Mouse (Mus musculus) testis, postnatal 14 days (tissue): ENCODE data around the gene Acot4.
"Not testable (repeated sequence)": the region's sequence is repeated elsewhere in the genome, so short reads cannot be mapped to it uniquely, and the experiment has no call there.

Experiments used
- DNase-seq: peaks from one replicate; pipeline ENCODE4 v3.0.0; 2021; ENCODE audit warnings: low spot score

The Acot4 gene

DNA sequence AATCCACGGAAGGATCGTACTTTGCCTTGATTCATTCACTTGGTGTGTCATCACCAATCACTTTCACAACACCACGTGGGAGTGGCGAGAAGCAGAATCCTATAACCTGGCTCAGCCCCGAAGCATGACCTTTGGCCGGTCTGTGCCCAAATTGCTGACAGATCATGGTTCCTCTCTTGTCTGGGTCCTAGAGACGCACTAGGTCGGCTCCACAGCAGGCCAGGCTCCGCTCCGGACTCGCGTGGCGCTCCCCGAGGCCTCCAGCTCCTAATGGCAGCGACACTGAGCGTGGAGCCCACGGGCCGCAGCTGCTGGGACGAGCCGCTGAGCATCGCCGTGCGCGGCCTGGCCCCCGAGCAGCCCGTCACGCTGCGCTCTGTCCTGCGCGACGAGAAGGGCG is at the start of gene Acot4:
Gene Acot4 (plus strand): TSS at position 139 of the 400 bp plus-strand sequence.
- not testable (repeated sequence) for DNase-seq

DNA sequence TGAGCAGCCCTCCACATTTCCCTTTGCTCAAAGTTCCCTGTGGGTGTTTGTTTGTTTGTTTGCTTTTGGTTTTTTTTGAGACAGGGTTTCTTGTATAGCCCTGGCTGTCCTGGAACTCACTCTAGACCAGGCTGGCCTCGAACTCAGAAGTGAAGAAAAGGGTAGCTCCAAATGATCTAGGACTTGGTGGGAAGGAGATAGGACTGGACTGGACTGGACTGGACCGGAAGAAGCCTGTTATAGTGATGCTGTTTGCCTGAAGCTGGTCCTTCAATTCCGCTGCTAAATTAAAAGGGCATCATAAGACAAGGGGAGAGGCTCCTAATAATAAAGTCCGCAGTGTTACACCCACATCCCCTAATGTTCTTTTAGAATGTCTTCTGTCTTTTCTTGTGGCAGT is 49.7 kb upstream of the Acot4 start:
- no peak for DNase-seq

DNA sequence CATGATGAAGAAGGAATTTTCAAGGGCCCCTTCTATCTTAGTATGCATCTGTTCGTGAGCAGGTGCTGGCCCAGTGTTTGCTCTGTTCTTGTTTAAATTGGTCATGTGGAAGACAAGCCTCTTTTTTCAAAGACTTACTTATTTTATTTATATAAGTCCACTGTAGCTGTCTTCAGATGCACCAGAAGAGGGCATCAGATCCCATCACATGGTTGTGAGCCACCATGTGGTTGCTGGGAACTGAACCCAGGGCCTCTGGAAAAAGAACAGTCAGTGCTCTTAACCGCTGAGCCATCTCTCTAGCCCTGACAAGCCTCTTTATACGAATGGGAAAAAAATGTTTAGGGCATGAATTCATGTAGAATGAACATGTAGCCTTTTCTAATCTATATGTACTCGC is 48.8 kb upstream of the Acot4 start:
- no peak for DNase-seq

DNA sequence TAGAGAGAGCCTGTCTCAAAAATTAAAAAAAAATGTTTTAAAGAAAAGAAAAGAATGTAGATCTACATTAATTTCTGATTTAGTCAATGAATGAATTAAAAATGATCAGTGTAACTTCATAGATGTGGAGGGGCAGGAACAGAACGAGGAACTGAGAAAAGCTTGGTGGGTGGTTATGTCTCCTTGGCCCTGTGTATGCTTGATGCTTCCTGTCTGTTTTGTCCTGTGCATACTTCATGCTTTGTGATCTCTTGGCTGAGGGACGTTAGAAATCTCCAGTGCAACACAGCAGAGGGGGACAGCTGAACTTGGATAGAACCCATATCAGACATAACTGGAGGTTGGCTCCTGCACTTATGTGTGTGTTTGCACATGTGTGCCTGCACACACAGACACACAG is 41.0 kb upstream of the Acot4 start:
- no peak for DNase-seq

DNA sequence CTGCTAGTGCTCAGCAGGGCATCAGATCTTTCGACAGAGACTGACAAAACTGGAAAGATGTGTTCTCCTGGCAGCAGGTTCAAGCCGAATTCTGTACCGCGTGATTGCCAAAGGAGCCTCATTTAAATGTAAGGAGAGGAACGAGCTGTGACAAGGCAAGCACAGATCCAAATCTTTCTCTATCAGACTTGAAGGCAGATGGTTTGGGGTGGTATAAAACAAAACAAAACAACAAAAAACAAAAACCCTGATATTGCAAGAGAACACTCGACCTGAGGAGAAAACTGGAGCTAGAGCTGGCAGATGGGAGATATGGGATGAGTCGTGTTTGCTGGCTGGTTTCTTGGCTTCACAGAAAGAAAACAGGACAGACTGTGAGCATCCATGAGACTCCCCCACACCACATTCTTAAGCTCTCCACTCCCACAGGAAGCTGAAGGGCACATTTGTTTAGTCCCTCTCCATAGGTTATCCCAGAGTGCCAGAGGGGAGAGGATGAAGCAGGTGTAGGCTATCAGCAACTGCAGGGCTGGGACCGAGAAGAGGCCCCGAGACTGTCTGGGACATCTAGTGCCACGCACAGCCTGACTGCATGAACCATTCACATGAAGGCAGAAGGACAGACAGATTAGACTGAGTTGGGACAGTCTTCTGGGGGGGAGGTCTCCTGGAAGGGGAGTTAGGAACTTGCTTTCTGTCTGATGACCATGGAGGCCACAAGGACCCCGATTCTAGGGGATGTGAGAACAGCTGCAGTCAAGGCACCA is 39.7 kb upstream of the Acot4 start:
- DNase-seq: peak; percentile 59

DNA sequence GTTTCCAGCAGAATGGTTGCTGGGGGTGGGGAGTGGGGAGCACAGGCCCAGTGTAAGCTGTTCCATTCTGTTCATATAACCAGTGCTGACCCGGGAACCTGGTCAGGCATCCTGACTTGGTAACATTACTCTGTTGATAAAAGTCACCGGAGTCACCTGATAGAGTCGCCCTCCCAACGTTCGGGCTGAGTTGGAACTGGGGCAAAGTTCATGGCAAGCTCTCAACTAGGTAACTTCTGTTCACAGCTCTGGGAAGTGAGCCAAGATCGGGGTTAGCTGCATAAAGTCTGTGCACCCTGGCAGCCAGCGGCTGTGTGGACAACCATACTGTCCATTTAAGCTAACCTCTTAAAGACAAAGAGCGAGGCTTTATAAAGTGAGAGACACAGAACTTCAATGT is 38.9 kb upstream of the Acot4 start:
- peak; percentile 47 for DNase-seq

DNA sequence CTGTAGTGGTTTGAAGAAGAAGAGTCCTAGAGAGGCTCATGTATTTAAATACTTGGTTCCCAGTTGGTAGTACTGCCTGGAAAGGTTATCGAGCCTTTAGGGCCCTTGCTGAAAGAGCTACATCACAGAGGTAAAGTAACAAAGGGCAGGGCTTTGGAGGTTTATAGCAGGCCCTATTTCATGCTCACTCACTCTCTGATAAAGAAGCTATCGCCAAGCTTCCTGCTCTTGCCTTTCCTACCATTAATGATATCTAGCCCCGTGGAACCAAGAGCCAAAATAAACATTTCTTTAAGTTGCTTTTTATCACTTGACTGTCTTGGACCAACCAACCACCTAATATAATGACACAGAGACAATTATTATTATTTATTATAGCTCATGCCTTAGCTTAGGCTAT is 37.8 kb upstream of the Acot4 start:
- DNase-seq: no peak

DNA sequence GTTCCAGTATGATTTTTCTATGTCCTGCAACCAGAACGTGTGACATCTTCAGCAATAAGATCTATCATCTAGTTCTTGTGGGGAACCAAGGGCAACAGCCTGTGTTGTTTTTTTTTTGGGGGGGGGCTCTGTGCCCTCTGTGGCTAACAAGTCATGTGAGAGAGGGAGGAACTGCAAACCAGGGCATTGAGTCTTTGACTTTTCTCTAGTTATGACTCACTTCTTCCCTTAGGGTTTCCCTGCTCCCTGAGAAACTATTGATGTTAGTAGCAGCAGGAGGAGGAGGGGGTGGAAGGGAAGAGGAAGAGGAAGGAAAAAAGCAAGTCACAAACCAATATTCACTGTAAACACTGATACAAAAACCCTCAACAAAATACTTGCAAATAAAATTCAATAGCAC is 34.3 kb upstream of the Acot4 start:
- DNase-seq: no peak

DNA sequence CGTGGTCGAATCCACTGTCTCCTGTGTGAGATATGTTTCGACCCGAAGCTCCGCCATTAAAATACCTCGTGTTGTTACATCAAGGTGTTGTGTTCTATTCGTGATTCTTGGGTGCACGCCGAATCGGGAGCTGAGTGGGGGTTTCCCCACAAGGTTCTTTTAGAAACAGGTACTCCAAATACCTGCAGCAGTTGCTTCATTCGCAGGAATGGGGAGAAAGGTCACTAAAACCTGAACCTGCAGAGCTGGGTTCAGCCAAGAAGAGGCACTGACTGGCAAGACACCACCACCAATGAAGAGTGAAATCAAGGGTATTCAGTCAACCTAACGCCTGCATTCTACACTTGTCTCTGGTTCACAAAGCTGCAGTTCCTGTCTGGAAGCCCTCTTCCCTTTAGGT is 29.9 kb upstream of the Acot4 start:
- no peak for DNase-seq

DNA sequence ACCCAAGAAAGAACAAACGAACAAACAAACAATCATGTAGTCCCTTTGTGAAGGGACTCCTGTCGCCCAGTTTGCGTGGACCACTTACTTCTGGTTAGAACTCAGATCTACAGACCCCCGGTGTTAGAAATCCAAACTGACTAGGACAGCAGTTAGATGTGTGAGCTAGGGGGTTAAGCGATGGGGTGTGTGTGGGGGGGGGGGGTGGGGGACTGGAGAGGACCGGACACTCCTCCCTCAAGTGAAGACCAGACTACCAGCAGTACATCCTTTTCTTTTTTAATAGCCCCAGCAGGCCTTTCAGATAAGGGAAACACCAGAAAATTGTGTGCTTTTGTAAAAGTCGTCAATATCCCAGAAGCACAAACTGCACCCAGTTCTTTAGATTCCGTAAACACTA is 29.4 kb upstream of the Acot4 start:
- DNase-seq: no peak

DNA sequence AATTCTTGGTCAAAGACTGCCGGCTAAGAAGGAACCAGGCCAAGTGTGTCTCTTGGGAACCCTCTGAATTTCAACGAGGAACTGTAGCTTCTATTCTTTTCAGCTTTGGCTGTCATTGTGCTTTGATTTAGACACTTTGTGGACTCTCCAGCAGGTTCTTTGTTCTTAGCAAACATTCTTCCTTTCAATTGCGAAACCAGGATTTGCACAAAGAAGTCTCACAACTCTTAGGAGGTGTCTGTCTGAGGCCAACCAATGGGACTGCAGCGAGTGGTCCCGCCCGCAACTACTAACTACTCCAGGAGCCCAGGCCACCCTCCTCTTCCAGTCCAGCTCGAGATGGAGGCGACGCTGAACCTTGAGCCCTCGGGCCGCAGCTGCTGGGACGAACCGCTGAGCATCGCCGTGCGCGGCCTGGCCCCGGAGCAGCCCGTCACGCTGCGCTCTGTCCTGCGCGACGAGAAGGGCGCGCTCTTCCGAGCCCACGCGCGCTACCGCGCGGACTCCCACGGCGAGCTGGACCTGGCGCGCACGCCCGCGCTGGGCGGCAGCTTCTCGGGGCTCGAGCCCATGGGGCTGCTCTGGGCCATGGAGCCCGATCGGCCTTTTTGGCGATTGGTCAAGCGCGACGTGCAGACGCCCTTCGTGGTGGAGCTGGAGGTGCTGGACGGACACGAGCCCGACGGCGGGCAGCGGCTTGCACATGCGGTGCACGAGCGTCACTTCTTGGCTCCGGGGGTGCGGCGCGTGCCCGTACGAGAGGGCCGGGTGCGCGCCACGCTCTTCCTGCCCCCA is 28.8 kb upstream of the Acot4 start, which contains the start of gene Acot1:
Gene Acot1 (plus strand): TSS at position 320 of the 795 bp plus-strand sequence.
- DNase-seq: peak; percentile 77

DNA sequence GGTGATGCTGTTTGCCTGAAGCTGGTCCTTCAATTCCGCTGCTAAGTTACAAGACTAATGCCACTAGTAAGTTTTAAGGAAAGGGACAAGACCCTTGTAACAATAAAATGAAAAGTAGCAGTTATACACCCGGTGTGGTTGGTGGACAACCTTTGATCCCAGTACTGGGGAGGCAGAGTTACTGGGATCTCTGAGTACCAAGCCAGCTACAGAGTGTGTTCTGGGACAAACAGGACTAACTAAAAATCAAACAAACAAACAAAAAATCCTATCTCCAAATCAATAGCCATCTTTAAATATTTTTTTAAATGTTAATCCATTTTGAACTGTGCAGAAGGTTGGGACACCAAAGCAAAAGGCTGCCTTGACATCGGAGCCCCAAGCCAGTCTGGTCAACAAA is 28.0 kb upstream of the Acot4 start:
- DNase-seq: no peak

DNA sequence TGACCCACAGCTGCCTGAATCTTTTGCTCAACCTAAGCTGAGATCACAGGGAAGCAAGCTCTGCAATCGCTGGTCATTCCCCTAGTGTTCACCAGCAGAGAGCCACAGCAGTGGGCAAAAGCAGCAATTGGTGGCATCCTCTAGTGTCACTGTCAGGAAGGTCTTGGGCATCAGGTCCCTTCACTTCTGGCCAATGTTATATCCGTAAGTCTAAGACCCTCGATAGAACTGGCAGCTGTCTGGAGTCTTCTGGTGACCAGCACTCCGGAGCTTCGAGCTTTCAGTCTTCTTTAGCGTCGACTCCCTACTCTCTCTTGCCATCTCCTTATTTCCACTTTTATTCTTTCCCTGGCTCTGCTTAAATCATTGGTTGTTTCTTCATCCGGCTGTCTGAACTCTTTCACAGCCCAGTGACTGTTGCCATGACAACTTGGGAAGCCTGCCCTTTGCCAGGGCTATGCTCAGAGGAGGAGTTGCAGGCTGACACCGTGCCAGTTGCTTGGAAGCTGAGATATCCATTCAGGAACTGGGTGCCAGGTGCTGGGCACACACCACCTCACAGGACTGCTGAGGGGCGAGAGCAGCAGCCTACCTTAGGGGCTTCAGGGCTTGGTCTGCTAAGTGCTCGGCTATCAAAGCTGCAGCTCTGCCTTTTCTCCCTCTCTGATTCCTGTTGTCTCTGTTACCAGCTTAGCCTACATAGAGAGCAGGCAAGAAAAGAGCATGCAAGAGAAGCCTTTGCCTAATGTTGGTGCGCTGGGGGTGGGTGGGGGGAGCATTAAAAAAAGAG is 26.7 kb upstream of the Acot4 start:
- DNase-seq: peak; percentile 77

DNA sequence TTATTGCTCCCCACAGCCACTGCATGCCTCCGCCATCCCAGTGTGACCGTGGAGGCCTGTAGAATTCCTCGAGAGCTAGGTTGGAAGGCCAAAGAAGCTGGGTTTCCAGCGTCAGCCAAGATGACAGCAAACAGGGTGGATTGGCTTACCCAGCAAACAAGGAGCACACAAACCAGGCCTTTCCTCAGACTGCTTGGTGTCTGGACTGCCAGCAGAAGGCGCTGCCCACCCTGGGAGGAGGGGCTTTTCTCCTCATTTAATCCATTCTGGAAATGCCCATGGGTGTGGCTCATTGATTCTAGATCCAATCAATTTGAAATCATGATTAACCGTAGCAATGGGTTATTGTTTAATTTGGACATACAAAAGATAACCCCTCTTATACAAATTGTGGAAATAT is 25.0 kb upstream of the Acot4 start:
- DNase-seq: no peak

DNA sequence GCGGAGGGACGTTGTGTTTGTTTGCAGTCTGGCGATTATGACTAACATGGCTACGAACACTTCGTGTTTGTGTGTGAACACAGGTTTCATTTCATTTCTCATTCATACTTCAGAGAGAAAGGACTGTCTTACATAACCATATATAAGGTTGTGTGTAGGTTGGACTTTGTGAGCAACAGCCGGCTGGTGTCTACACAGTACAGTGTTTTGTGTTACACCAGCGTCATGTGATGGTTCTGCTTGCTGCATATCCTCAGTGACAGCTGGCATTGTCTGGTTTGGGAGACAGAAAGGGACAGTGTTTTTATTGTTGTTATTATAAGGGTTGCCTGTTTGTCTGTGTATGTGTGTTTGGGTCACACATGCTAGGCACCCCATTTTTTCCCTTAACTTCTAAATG is 24.5 kb upstream of the Acot4 start:
- DNase-seq: no peak

DNA sequence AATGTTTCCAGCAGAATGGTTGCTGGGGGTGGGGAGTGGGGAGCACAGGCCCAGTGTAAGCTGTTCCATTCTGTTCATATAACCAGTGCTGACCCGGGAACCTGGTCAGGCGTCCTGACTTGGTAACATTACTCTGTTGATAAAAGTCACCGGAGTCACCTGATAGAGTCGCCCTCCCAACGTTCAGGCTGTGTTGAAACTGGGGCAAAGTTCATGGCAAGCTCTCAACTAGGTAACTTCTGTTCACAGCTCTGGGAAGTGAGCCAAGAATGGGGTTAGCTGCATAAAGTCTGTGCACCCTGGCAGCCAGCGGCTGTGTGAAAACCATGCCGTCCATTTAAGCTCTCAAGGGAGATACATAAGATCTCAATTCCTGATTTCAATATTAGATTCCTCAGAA is 17.7 kb upstream of the Acot4 start:
- peak; percentile 58 for DNase-seq

DNA sequence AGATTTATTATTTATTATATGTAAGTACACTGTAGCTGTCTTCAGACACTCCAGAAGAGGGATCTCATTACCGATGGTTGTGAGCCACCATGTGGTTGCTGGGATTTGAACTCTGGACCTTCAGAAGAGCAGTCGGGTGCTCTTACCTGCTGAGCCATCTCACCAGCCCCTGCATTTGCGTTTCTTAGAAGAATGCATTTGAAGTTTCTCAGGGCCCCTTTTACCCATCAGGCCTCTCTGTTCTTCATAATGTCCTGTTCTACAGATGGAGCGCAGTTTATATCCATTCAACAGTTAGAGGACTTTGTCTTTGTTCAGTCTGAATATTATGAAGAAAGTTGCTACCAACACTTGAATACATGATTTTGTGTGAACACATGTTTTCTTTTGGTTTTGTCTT is 15.9 kb upstream of the Acot4 start:
- DNase-seq: not testable (repeated sequence)

DNA sequence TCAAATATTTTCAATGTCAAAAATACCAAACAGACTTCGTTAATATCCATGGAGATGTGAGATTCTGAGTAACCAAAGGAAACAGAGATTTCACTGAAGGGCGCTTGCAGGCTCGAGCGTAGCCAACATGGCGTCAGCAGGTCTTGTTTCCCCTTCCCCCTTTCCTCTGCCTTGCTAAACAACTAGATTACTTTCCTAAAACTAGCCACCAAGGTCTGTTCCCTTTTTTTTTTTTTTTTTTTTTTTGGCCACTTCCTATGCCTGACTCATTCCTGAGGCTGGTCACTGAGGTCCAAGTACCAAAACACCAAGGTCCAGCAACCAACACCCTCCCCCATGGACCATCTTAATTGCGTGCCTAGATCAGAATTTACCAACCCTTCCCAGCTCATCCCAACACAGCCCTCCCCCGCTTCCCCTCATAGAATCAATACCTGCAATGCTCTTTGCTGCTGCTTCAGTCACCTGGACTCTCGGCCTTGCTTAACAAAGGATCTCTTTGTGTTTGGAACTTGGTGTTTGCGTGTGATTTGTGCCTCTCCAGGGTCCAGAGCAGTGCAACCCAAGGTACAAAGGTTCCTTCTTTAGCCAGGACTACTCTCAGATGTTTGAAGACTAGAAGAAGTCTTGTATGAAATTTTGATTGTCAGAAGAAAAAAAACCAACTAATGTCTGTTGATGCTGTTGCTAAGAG is 15.0 kb upstream of the Acot4 start:
- DNase-seq: no peak

DNA sequence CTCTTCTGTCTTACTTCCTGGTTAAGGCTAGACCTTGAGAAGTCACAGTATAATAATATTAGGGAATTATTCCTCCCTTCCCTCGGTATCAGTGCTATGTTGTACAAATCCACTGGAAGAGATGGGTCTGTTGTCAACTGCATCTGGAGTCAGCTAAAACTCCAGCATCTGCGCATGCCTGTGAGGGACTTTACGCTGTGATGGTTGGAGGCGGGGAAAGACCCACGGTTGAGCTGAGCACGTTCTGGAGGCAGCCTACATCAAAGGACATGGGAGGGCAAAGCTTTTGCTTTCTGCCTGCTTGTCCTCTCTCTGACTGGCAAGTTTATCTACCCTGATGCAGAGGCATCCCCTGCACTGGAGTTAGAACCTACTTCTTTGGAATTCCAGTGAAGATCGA is 12.3 kb upstream of the Acot4 start:
- DNase-seq: no peak

DNA sequence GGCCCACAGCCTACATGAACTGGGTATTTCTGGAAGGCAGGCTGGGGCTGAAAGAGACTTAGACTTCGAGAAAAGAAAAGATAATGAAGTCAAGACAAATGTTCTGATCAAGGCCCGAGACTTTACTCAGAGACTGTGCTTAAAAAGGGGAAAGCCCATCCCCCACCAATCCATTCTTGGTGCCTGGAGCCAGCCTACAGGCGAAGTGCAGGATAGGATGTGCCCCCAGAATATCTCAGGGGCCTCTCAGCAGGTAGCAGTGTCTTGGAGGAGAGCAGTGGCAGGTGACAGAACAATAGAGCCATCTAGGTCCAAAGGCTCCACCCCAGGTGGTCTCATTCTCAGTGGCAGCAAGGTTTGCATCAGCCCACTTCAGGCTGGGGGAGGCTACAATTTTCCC is 9.9 kb upstream of the Acot4 start:
- DNase-seq: not testable (repeated sequence)

DNA sequence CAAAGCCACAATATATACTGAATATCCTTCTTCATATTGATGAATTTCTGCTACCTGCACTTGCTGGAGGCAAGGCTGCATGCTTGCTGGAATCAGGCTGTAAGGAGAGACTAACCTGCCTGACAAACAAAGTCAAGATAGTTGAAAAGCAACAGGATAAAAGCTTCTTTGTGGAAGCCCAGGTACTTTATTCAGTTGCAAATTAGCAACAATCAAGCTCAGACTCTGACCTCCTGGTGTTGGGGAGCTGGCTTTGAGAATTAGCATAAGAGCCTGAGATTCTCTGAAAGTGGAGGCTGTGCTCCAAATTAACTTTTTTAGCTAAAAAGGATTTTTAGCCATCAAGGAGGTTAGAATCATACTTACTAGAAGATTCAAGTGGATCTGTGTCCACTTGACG is 9.1 kb upstream of the Acot4 start:
- DNase-seq: not testable (repeated sequence)
